Mouse (Mus musculus) heart, adult 18-20 months (tissue): ENCODE results near the gene Cdc42se1. TPM values are rescaled to one million over a fixed set of nuclear protein-coding genes. Genes with fewer than 3 reads are reported as not detected.
"Not testable (repeated sequence)": the region's sequence is repeated elsewhere in the genome, so short reads cannot be mapped to it uniquely, and the experiment has no call there.

Experiments
- DNase-seq, 2 experiments: peaks; one replicate each; pipeline ENCODE4 v3.0.0; 2021 to 2022; ENCODE audit warnings: mixed read lengths in 1 of 2
- long read RNA-seq, 2 experiments: library from polyadenylated mRNA; stranded (forward); transcript quantifications; one replicate each; pipeline ENCODE4 v2.0.0; 2021
- total RNA-seq, 2 experiments: library from RNA; stranded (reverse); gene quantifications; 2 replicates each; pipeline ENCODE4 v1.2.3; 2021

Gene Cdc42se1
- 10 to 100 TPM; 19.3 to 21.8 TPM for total RNA-seq
- long read RNA-seq, experiment 1, partial matches to known transcripts: 2 of 5 reads
- long read RNA-seq, experiment 1, other reads (novel, unspliced or antisense): 0 of 5 reads
- long read RNA-seq, experiment 2, transcript Cdc42se1-201 (5 exons, 2,805 nt): major isoform, 7 of 11 reads
- long read RNA-seq, experiment 2, partial matches to known transcripts: 2 of 11 reads
- long read RNA-seq, experiment 2, other reads (novel, unspliced or antisense): 2 of 11 reads

DNA sequence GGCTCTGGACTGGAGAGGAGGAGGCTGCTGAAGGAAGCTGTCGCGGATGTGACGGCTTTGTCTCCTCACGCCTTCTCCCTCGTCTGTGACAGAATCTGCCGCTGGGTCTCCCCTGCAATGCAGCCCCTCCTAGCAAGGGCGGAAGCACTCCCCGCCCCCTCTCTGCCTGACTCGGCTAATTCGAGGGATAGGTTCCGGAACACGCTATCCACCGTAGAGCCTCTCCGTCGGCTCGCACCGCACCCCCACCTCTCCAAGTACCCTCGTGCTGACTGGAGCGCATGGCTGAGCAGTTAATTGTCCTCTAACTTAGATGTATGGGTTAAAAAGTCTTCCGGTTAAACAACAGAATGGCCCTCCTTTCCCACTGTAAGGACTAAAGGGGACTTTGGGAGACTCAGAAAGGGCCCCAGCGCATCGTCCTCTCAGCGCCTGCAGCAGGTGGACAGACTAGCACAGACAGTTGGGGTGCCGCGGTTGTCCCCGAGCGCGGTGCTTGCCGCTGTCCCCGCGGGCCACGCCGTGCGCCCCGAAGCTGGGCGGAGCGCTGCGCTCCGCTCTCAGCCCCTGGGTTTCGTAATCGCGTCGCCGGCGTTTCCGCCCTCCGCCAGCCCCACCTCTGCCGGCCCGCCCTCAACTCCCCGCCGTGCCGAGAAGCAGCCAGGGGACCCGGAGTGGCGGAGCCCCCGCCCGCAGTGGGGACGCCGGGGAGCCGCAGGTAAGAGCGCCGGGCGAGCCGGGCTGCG is at the start of gene Cdc42se1:
TSS of gene Cdc42se1 (plus strand) at position 585 of the 746 bp plus-strand sequence.
- peak; percentile 90 to 94 for DNase-seq

DNA sequence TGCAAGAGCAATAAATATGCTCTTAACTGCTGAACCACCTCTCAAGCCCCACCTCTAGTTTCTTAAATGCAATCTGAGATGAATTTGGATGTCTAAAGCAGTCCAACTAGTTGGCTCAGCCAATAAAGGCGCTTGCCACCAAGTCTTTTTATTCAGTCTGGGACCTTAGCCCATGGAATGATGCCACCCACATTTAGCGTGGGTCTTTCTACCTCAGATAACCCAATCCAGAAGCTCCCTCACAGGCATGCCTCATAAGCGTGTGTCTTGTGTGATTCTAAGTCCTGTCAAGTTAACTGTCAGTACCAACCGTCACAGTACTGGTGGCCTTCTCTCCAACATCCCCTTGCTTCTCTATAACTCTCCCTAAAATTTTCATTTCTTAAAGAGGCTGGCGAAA is 49.6 kb upstream of the Cdc42se1 start:
- DNase-seq: no peak

DNA sequence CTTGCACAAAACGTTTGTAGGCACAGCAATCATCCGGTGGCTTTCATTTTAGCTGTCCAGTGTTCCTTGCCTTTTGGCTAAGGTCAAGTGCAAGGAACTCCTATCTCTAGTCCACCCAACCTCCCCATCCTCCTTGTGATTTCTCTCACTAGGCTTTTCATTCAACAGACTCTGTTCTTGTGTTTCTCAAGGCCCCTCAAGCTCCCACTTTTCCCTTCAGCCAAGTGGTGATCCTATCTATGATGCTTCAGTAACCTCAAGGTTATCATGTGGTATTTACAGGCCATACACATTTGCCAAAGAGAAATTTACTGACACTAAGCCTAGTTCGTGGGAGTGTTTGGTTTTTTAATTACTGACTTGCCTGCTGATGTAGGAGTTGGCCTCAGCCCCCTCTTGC is 48.6 kb upstream of the Cdc42se1 start:
- DNase-seq: no peak

DNA sequence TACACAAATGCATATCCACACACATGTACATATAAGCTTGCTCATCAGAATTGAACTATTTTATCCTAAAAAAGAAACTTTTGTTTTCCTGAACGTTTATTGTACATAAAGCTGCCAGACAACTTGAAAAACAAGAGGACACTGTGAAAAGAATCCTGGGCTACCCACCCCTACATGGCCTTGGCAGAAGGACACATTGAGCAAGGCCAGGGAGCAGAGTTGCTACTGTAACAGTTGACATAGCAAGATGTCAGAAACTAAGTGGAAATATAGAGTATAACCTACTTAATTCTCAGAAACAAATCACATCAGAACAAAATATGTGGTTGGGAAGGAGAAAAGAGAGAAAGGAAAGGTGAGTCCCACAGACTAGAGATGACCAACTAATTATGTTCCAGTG is 46.7 kb upstream of the Cdc42se1 start:
- DNase-seq: no peak

DNA sequence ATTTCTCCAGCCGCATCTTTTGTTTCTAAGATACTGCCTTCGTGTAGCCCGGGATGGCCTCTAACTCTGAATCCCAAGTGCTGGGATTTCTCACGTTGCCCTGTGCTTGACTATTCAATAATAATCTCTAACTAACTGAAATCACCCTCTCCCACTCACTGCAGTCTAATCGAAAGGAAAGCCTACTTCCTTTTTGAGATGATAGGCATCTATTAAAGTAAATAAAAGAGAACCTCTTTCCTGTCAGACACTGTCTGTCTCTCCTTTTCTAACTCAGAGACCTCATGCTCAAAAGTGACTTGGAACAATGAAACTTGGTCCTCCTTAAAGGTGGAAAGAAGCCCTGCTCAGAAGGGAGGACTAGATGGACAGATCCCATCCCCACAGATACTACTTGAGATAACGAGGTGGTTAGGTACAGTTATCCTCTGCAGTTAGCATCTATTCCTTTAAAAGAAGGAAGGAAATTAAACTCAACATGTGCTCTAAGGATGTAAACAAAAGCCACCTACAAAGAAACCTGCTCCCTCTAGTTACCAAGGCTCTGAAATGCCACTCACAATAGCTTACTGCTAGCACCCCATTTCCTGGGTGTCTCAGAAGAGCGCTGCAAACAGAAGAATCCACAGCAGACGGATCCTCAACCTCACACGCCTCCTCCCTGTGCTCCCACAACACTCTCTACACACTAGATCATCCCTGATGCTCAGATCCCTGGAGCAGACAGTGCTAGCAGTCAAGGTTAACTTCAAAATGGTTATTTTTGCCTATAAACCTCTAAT is 43.5 kb upstream of the Cdc42se1 start:
- DNase-seq: no peak

DNA sequence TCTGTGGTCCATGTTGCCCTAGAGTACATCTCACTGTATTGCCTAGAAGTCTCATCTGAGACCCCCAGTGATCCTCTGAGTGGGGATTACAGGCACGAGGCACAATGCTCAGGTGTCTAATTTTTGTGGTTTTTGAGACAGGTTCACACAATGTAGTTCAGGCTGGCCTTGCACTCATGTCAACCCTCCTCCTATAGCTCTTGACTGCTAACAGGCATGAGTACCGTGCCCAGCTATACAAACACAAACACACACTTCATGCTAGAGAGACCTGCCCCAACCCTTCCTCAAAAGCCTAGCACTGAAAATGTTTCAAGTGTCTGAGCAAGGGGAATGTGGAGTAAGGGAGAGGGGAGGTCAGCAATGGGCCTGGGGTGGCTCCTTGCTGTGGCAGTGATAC is 42.4 kb upstream of the Cdc42se1 start:
- DNase-seq: no peak

DNA sequence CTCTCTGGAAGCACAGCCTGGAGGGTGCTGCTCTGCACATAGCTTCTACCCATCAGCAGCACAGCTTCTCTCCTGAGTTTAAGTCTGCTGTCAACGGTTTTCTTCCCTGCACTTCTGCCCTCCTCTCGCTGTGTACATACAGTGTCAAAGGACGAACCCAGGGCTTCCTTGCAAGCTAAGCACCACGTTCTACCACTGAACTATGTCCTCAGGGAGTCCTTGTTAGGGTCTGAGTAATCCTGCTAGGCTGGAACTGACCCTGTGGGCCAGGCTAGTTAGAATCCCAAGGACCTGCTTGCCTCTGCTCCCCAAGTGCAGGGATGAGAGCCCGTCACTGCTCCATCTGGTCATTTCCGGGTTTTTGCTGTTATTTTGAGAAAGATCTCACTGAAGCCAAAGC is 41.6 kb upstream of the Cdc42se1 start:
- DNase-seq: no peak

DNA sequence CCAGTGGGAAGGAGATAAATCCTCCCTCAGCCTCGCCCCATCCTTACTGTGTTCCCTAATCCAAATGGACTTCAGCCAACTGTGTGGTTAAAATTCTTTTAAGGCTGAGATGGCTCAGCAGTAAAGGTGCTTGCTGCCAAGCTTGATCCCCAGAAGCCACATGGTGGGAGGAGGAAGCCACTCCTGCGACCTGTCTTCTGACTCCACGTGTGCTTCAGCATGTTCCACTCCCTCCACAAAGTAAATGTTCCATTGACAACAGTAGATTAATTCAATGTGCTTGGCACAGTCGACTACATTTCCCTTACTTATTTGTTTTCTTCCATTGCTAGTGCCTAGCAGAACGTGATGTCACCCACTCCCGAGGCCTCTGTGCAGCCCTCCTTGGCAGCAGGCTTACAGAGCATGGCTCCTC is 33.8 kb upstream of the Cdc42se1 start:
- no peak for DNase-seq

DNA sequence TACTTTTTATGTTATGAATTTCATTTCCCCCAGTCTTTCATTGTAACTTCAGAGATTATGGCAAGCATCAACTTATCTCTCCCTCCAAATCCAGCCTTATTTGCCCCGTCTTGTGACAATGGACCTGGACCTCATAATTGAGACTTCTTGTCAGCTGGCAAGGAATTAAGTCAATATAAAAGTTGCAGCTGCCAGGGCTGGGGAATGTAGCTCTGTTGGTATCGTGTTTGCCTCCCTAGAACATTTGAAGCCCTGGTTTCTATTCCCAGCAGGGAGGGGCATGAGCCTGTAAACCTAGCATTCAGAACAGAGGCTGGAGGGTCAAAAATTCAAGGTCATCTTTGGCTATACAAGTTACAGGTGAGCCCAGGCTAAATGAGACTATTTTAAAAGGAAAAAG is 32.8 kb upstream of the Cdc42se1 start:
- no peak for DNase-seq

DNA sequence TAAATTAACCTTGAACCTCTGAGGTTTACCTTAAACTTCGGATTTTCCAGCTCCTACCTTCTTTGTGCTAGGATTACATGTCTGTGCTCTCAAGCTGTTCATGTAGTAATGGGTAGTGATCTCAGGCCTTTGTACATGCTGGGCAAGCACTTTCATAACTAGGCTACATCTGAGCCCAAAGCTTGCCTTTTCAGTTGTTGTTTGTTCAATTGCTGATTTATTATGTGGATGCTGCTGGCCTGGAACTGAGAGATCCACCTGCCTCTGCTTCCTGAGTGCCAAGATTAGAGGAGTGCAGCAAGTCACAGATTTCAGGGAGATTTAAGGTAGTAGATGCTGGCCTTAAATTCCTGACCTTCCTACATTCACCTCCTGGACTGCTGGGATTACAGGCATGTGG is 29.4 kb upstream of the Cdc42se1 start:
- DNase-seq: no peak

DNA sequence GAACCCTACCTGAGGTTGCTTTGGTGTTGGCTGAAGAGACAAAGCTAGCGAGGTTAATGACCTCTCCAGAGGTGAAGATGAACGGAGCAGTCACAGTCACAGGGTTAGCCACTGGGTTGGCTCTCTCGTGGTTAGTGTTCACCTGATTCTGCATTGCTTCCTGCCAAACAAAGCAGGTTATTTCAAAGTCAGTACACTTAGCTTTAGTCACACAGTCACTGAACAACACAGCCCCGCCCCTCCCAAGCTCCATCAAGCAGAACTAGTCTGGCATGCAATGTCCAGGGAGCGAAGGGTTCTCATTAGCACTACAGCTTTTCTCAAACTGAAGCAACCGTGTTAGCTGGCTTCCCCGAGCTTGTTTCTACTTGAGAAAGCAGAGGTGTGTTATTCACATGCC is 28.4 kb upstream of the Cdc42se1 start:
- peak; percentile 19 to 29 for DNase-seq

DNA sequence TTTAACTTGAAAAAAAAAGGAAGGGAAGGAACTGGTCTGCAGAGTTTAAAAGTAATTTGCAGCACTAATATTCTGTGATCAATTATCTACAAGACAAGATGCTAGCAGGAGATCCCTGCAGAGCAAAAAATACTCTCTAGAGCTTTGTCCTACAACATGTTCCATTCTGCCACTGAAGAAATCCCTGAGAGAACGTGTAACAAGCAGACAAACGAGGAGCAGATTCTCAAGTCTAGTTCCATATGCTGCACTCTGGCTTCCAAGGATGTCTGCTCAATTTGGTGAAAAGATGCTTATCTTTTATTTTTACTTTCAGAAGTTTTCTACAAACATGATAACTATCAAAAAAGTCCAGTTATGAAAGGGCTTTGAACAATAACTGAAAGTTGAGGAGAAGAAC is 28.0 kb upstream of the Cdc42se1 start:
- no peak for DNase-seq

DNA sequence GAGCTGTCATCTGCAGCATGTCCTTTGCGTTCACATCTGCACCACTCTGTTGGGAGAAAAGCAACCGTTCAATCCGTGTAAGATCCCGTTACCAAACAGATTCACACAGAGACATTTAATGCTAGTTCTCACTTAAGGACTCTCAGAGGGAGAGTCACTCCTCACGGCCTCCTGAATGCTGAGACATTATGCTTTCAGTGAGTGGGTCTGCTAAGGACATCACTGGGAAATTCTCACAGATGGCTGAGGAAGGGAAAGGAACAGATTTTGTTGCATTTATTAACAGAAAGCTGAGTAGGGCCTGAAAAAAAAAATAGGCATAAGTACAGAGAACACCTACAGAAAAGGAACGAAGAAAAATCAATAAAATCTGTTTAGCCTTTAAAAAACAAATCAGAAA is 24.7 kb upstream of the Cdc42se1 start:
- DNase-seq: no peak

DNA sequence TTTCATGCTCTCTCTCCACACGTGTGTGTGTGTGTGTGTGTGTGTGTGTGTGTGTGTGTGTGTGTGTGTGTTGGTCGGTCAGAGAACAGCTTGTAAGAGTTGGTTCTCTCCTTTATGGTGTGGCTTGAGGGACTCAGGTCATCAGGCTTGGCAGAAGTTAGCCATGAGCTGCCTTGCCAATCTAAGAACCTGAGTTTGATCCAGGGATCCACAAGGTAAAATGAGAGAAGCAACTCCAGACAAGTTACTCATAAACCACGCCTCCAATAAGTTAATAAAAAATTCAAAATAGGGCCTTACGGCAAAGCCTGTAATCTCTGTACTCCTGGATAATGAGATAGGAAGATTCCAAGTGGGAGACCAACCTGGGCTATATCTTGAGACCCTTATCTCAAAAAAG is 20.2 kb upstream of the Cdc42se1 start:
- DNase-seq: no peak

DNA sequence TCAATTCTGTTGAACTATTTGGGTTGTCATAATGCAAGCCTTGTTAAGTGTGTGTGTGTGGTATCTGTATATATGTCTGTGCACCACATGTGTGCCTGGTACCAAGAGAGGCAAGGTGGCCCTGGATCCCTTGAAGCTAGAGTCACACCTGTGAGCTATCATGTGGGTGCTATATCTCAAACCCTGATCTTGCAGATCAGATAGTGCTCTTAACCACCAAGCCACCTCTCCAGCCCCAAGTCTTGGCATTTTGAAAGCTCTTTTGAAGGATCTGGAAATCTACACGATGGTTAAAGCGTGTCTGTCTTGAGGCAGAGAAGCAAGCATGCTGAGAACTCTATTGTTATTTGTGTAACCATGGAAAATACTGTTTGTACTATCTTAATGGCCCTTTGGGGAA is 17.9 kb upstream of the Cdc42se1 start:
- DNase-seq: no peak

DNA sequence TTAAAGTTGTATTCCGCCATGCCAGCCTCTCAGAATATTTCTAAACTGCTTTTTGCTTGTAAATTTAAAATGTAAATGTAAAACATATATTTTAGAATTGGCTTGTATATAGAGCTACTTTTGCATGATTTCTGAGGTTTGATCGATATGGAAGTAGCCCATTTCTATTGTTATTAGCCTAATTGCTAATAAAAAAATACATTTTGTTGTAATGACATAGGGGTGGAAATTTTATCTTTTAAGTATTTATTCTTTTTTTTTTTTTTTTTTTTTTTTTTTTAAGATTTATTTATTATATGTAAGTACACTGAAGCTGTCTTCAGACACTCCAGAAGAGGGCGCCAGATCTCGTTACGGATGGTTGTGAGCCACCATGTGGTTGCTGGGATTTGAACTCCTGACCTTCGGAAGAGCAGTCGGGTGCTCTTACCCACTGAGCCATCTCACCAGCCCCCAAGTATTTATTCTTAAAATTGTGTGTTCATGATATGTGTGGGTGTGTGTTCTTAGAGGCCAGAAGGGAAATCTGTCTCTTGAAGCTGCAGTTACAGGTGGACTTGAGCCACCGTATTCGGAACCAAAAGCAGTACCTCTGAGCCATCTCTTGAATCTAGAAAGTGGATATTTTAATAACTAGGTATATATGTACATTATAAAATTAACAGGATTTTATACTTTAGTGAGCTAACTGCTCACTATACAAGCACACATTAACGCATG is 15.5 kb upstream of the Cdc42se1 start:
- DNase-seq: not testable (repeated sequence)

DNA sequence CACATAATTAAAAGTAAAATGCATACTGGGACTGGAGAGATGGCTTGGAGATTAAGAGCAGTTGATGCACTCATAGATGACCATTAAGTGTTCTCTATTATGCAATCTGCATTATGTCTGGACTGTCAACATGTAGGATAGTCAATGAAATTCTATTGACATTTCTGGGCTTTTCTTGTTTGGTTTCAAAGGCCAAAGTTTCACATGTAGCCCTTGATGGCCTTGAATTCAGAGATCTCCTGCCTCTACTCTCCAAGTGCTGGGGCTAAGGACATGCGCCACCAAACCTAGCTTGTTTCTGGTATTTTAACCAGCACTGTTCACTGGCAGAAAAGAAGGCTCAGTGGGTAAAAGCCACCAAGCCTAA is 14.9 kb upstream of the Cdc42se1 start:
- no peak for DNase-seq

DNA sequence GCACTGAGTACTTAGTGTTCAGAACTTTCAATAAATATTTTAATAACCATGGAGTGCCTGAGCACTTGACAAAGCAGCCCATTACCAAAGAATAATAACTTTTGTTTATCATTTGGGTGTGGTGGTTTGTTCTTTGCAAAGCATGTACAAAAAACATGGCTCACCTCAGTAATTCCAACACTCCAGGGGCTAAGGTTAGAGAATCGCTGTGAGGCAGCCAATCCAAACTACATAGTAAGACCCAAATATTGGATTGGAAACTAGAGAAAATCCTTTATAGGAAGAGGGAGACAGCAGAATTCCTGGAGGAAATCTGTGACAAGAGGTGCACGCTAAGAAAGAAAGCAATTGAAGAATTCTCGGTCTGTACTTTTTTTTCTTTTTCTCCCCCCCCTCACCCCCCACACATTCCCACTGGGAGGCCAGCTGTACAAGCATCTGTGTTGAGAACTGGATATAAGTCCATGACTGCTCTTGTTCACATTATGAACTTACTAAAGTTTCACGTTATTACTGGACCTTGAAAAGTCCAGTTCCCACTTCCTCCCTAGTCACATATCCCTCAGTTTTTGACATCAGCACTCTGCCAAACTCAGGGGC is 11.8 kb upstream of the Cdc42se1 start:
- no peak for DNase-seq

DNA sequence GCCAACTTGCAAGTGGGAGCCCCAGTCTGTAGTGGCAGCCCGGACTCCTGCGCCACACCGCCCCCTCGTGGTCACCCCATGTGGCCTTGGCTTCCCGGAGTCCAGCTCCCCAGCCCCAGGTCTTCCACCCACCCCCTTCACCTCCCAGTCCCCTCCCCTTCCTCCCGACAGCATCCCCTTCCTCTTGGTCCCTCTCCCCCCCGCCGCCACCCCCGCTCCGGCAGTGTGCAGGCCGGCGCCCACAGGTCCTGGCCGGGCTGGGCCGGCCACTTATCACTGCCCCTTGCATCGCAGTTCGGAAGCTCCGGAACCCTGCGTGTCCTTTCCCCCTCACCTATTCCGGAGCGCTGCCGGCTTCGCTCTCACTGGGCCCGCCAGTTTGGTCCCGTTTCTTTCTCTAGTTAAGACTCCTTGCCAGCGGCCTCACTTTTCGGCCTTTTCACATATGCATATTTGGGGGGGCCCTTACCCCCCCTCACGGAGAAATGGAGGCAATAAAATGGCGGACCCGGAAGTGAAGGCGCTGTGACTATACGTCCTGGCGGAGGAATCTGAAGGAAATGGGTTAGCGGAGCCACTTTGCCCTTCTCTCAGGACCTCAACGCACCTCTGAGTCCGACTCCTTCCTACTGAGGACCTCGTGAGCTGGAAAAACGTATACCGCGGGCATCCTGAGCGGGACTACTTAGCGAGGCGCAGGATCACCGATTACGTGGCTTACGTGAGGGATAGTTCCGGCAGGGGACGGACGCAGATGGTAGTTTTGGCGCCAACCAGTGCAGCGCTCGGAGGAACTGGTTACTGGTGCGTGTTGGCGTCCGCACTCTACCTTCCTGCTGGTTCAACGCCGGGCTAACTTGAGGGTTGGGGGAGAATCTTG is 11.0 kb upstream of the Cdc42se1 start, which contains the start of gene Gabpb2:
TSS of gene Gabpb2 (minus strand) at position 662 of the 880 bp plus-strand sequence.
- peak; percentile 96 to 98 for DNase-seq

DNA sequence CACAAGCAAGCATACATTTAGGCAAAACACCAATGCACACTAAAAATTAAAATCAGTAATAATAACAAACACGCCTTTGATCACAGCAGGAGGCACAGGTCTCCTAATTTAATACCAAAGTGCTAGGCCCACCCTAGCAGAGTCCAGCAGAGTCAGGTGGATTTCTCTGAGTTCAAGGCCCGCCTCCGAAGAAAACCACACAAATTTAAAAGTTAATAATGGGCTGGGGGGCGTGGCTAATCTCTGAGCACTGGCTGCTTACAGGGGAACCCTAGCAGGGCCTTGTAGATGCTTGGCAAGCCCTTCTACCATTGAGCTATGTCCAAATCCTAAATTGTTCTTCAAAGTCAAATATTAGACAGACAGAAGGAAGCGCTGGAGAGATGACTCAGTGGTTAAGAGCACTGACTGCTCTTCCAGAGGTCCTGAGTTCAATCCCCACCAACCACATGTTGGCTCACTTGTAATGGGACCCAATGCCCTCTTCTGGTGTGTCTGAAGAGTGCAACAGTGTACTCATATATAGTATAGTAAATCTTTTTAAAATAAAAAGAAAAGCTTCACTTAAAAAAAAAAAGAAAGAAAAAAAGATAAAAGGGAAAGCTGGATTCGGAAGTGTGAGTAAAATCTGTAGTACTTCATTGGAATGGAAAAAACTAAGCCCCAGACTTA is 9.9 kb upstream of the Cdc42se1 start:
- no peak for DNase-seq
